Mouse (Mus musculus) c-Kit-positive CD71-negative TER-119-negative erythroid progenitor cells, embryonic 14.5 days (primary cell): ENCODE results near the gene Prph2.

Experiments used
- DNase-seq: peaks from one replicate; pipeline ENCODE4 v3.0.0-alpha.2; 2013; ENCODE audit warnings: low read depth

The Prph2 gene

GRCm38 (mm10) chr17:46890843-46891594 lies 19.2 kb upstream of the Prph2 start:
- DNase-seq: no peak

GRCm38 (mm10) chr17:46895426-46895825 lies 14.8 kb upstream of the Prph2 start:
- DNase-seq: no peak

DNA sequence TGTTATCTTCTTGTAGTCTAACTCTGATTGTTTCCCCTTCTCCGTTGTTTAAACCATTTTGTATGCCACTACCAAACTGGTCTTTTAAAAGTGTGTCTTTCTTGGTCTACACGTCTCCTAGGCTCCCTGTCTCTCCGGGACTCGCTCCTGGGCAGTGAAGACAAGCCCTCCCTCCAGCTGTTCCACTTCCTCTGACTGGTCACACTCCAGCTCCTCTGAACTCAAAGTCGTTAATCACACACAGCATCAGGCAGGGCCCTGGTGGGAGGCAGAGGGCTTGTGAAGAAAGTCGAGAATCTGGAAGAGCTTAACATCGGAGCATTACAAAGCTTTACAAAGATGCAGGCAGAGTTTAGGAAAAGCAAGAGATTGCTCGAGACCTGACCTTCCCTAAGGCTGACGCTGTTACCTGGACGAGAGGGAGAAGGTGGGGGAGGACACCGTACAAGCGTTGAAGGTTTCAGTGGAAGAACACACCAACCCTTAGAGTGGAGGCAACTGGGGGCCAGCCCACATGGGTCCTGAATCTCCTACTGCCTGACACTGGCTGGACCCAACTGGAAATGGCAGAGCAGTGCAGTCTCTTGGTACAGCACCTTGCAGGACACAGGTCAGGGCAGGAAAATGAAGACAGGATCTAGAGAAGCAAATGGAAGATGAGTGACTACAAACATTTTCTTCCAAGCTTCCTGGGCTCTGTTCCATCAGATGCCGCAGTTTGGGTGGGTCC lies 12.9 kb upstream of the Prph2 start:
- no peak for DNase-seq

DNA sequence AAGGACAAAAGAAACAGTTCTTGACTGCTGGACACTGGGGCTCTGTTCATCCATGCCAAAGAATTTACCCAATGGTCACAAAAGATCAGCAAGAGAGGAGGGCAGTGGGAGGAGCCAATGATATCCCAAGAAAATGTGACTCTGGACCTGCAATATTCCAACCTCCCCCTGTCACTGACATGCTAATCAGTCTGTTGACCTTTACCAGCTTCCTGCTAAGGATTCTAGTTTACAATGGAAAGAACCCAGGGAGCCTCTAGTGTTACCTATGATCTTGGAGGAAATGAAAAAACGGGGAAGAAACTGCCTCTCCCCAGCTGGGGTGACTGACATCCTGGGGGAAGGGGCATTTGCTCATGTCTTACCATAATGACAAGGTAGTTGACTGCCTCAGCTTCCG lies 9.3 kb upstream of the Prph2 start:
- DNase-seq: no peak

DNA sequence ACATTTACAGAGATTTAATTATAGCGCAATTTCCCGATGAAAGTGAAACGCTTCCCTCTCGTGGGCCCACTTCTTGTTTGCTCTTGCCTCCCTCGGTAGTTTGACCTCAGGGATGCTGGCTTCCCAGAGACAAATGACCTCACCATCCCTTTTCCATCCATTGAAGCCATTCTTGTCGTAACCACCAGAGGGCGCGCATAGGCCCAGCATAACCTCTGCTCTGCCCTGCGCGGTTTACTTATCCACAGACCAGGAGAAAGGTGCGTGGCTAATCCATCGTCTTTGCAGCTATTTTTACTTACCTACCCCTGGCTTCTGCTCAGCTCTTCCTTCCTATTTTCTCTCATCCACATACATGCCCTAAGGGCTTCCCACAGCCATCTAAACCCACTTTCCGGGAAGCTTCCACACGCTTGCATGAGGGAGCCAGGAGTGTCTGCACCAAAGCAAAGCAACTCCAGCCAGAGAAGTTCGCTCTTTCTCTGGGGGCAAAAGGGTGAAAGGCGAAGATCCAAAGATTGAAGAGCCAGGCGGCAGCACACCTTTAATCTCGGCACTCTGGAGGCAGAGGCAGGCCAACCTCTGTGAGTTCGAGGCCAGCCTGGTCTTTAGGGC lies 6.3 kb upstream of the Prph2 start:
- DNase-seq: peak; percentile 78

DNA sequence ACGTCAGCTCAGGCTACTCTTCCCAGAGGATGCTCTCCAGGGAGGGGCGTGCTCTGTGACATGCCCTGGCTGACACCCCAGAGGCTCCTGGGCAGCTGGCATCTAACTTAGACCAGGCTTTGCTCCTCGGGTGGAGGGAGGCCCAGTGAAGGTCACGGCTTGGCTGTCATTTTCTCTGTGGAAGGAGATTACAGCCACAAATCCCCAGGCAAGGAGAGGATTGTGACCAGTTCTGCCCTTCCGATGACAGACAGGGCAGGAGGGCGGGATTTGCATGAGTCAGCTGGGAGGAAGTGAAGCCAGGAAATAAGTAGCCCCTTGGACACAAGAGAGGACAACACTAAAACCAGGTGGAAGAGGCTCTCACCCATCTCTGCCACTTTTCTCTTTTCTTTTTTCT lies 2.1 kb downstream of the Prph2 start:
- DNase-seq: no peak

DNA sequence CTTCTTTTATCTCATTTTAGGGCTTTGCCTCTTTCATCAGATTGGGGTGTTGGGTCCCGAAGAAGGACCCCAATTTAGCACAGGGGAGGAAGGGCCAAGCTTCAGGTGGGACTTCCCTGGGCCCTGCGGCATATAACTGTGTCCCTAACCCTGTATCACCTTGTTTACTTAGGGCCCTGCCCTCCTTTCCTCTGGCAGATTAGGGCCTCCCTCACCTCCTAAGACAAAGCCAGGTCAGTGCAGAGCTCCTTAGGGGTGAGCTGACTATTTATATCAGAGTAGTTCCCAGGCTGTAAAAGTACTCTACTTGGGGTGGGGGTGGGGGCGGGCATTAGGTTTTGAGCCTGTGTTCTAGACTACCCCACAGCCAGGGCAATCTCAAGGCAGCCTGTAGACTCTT lies 4.9 kb downstream of the Prph2 start:
- no peak for DNase-seq

DNA sequence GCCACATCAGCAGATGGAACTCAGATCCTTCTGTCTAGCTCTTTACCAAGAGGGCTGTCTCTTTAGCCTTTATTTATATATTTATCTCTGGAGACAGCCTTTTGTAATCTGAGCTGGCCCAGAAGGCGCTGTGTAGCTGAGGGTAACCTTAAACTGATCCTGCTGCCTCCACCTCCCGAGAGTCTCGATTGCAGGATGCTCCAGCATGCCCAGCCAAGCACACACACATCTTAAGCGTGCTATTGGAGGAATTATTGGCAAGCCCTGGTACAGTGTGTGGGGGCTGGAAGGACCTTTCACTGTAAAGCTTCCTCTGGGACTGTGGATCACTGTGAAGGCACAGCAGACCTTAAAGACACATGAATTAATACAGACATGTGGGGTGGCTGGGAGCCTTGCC lies 8.7 kb downstream of the Prph2 start:
- no peak for DNase-seq

DNA sequence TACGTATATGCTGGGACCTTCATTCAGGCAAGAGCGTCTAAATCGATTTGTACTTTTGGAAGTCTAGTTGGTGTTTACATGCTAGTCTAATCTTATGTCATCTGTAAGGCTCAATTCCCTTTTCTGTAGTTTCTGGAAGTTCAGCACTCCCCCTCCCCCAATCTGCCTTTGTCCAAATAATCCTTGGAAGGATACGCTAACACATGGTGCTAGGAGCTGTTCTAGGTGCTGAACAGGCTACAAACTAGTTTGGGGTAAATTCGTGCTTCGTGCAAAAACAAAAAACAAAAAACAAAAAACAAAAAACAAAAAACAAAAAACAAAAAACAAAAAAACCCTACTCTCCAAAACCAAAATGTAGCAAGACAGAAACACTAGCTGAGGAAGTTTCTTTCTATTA lies 10.6 kb downstream of the Prph2 start:
- DNase-seq: no peak

GRCm38 (mm10) chr17:46926192-46926591 lies 15.9 kb downstream of the Prph2 start:
- DNase-seq: no peak

GRCm38 (mm10) chr17:46926941-46927340 lies 16.7 kb downstream of the Prph2 start:
- DNase-seq: no peak

GRCm38 (mm10) chr17:46927781-46928180 lies 17.5 kb downstream of the Prph2 start:
- DNase-seq: no peak

GRCm38 (mm10) chr17:46929277-46929676 lies 19.0 kb downstream of the Prph2 start:
- DNase-seq: no peak

- no peak for DNase-seq
These were observed 19.6 kb downstream of the Prph2 start for GRCm38 (mm10) chr17:46929897-46930296.

GRCm38 (mm10) chr17:46932961-46933360 lies 22.7 kb downstream of the Prph2 start:
- no peak for DNase-seq

GRCm38 (mm10) chr17:46933557-46934348 lies 23.5 kb downstream of the Prph2 start:
- peak; percentile 52 for DNase-seq

- no peak for DNase-seq
These were observed 30.2 kb downstream of the Prph2 start for GRCm38 (mm10) chr17:46940461-46940860.

DNA sequence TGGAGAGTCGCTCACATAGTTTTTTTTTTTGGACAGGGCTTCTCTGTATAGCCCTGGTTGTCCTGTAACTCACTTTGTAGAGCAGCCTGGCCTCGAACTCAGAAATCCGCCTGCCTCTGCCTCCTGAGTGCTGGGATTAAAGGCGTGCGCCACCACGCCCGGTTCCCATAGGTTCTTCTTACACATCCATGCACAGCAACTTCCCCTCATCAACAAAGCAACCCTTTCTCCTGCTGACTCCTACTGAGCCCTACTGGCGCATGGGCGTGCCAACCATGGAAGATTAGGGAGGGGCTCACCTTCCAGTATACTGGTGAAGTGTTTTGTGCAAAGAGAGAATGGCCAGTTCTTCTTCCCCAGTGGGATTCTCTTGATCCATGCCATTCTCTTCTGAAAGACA lies 32.2 kb downstream of the Prph2 start:
- no peak for DNase-seq

DNA sequence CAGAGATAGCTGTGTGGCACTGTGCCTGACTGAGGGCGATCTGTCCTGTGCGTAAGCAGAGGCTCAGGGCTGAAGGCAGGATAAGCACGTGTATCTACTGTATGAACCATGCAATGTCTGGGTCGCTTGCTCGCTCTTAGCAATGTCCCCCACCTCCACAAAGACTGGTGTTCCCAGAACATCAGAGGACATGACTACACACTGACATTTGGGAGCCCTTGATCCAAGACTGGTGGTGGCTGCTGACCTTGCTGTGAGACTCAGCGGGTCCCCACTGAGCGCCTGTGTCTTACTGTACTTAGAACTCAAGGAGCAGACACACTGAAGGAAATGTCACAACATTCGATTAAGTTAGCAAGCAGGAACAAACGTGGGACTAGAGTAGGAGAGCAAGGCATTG lies 36.0 kb downstream of the Prph2 start:
- DNase-seq: no peak

DNA sequence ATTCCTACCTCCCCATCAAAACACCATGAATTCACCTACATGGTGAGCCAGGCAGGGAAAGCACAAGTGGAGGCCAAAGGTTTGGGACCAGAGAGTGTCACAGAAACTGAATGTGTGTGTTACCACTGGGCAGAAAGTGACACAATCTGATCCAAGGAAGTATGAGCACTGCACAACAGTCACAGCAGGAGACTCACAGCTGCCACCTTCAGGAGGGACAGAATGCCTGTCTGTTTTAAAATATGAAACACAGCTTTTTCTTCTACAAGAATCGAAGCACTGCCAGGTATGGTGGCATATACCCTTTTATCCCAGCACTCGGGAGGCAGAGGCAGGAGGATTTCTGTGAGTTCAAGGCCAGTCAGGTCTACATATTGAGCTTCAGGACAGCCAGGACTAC lies 47.8 kb downstream of the Prph2 start:
- no peak for DNase-seq

GRCm38 (mm10) chr17:46960216-46960615 lies 50.0 kb downstream of the Prph2 start:
- no peak for DNase-seq

GRCm38 (mm10) chr17:46962153-46962552 lies 51.9 kb downstream of the Prph2 start:
- DNase-seq: no peak
